Mouse (Mus musculus): ENCODE data around the gene Trpv3.

Trpv3 gene

DNA sequence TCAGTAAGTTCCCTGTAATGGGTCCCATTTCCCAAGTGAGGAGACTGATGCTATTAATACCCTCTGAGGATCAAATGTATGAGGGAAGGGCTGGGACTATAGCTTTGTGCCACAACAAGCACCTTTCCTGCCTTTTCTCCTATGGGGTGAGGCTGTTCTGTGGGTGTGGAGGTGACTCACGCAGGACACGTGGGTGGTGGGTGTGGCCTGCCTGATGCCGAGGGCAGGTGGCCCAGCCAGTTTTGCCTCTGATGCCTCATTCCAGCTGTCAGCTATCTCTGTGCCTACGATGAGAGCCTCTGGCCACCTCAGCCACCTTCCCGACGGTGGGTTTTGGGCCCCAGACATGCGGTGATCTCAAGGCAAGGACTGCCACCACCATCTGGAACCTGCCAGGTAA is at the start of gene Trpv3:
Trpv3 (plus strand) TSS at position 122 of the 400 bp plus-strand sequence.
- no peak for DNase-seq (ENCODE audit: low read depth, low spot score)

DNA sequence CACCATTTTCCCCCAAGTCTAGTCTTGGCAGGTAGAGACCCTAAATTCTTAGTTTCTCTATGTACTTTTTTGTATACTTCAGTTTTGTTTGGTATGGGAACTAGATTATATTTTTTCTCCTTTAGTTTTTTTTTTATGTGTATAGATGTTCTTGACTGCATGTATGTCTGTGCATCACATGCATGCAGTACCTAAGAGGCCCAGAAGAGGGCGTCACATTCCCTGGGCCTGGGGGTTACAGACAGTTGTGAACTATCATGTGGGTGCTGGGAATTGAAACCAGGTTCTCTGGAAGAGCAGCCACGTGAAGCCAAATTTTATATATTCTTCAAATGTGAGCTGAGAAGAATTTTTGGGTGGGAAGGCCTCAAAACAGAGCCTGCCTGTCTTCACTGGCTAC is 47.5 kb upstream of the Trpv3 start:
- DNase-seq (ENCODE audit: low read depth, low spot score) = no peak

- no peak for DNase-seq (ENCODE audit: low read depth, low spot score)
Observed at GRCm38 (mm10) chr11:73220651-73221050, 46.5 kb upstream of the Trpv3 start.

- DNase-seq (ENCODE audit: low read depth, low spot score) = no peak
Observed at GRCm38 (mm10) chr11:73222846-73223245, 44.3 kb upstream of the Trpv3 start.

GRCm38 (mm10) chr11:73223966-73224365 is 43.2 kb upstream of the Trpv3 start:
- DNase-seq (ENCODE audit: low read depth, low spot score) = no peak

DNA sequence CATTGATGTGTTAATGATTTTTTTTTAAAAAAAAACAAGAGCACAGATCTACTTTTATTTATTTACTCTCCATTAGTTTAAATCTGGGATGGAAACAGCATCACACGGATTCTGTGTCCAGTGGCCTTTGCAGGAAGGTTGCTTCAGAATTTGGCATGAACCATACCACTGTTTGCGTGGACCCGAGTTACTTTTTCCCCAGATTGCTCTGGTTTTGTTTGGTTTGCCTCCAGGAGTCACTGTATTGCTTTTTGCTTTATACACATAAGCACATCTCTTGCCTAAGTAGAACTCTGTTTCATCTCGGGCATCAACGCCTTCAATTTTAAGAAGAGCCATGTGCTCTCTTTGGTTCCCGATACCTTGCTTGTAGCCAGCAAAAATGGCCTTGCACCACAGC is 41.3 kb upstream of the Trpv3 start:
- no peak for DNase-seq (ENCODE audit: low read depth, low spot score)

- no peak for DNase-seq (ENCODE audit: low read depth, low spot score)
Observed at GRCm38 (mm10) chr11:73228881-73229280, 38.3 kb upstream of the Trpv3 start.

DNA sequence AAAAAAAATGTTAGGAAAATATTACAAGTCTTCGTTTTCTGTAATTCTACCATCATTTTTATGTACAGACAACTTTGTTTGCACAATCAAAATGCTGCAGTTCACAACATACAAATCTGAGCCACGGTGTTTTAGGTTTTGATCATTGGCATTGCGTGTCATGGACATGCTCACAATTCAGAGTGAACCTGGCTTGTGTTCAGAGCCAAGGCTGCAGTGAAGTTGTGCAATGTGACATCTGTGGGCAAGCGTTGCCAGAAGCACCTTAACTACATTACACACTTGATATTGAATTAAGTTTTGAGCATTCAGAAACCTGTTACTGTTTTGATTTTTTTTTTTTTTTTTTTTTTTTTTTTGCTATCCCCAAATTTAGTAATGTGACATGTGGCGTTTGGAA is 37.1 kb upstream of the Trpv3 start:
- DNase-seq (ENCODE audit: low read depth, low spot score) = no peak

- peak; percentile 4 for DNase-seq (ENCODE audit: low read depth, low spot score)
Observed at GRCm38 (mm10) chr11:73232513-73232912, 34.7 kb upstream of the Trpv3 start.

DNA sequence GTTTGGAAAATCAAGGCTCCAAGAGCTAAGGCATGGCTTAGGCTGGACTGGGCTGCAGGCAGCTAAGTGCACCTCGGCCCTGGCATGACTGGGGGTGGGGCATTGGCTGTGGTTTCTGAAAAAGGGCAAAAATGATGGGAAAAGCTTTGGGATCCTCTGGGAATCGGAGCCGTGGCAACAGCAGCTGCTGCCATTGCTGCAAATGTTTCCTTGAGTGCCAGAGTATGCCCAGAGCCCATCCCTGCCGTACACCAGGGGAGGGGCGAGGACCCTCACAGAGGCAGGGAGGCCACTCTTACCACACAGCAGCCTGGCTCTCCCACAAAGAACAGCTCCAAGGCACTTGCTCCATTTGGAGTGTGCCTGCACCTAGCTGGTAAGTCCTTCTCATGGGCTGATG is 33.2 kb upstream of the Trpv3 start, which contains the start of gene Trpv1:
Trpv1 (plus strand) TSS at position 301 of the 400 bp plus-strand sequence.
- no peak for DNase-seq (ENCODE audit: low read depth, low spot score)

GRCm38 (mm10) chr11:73235990-73236701 is 31.0 kb upstream of the Trpv3 start:
- DNase-seq (ENCODE audit: low read depth, low spot score) = no peak

- no peak for DNase-seq (ENCODE audit: low read depth, low spot score)
Observed at GRCm38 (mm10) chr11:73236731-73237130, 30.5 kb upstream of the Trpv3 start.

GRCm38 (mm10) chr11:73242199-73242598 is 25.0 kb upstream of the Trpv3 start:
- no peak for DNase-seq (ENCODE audit: low read depth, low spot score)

- DNase-seq (ENCODE audit: low read depth, low spot score) = no peak
Observed at GRCm38 (mm10) chr11:73242777-73243176, 24.4 kb upstream of the Trpv3 start.

- no peak for DNase-seq (ENCODE audit: low read depth, low spot score)
Observed at GRCm38 (mm10) chr11:73257362-73257945, 9.7 kb upstream of the Trpv3 start.

DNA sequence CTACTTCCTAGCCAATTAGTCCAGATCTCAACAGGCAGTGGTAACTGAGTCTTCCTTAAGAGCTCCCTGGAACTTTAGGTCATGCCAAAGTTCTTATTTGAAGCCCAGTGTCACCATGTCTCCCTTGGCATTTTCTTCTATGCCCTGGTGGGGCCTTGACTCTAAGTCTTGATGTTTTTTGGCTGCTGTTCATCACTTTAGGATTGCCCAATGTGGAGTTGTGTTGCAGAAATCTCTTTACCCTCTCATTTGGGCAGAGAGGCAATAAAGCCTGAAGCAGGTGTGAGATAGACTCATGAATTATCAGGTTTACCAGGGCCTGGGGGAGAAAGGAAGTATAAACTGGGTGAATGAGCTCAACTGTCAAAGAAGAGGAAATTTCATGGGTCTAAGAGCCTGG is 8.5 kb upstream of the Trpv3 start:
- DNase-seq (ENCODE audit: low read depth, low spot score) = no peak

- no peak for DNase-seq (ENCODE audit: low read depth, low spot score)
Observed at GRCm38 (mm10) chr11:73260457-73260856, 6.7 kb upstream of the Trpv3 start.

GRCm38 (mm10) chr11:73261385-73261784 is 5.8 kb upstream of the Trpv3 start:
- DNase-seq (ENCODE audit: low read depth, low spot score) = no peak

- DNase-seq (ENCODE audit: low read depth, low spot score) = no peak
Observed at GRCm38 (mm10) chr11:73274821-73275220, 7.6 kb downstream of the Trpv3 start.

DNA sequence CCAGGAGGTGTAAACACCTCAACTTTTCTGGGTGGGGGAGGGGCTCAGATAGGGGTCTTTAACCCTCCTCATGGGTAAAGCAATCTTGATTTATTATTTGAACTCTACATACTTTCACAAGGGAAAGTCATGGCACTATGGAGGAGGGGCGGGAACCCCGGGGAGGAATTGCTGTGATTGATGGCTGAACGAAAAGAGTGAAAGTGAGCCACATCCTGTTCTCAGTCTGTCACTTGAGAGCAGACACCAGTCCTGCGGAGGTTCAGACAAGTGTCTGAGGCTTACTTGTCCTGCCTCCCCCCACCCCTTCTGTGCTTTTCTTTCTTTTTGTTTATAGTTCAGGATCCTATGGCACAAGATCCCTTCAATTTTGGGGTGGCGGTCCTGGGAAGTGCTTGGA is 13.5 kb downstream of the Trpv3 start:
- DNase-seq (ENCODE audit: low read depth, low spot score) = no peak

DNA sequence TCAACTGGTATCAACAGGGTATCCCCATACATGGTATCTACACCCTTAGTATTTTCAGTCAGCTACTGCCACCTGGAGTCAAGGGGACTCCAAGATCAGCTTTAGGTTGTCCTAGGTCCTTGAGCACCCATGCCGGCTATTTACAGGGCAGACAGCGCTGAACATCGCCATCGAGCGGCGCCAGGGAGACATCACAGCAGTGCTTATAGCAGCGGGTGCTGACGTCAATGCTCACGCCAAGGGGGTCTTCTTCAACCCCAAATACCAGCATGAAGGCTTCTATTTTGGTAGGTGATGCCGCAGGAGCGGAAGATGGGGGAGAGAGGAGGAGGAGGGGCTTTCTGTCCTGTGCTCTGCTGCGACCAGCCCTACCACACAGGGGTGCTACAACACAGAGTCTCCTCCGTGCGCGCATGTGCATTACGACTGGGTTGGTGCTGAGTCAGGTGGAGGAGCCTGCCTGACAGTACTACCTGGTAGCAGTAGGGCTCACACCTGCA is 14.4 kb downstream of the Trpv3 start:
- DNase-seq (ENCODE audit: low read depth, low spot score) = peak; percentile 83

DNA sequence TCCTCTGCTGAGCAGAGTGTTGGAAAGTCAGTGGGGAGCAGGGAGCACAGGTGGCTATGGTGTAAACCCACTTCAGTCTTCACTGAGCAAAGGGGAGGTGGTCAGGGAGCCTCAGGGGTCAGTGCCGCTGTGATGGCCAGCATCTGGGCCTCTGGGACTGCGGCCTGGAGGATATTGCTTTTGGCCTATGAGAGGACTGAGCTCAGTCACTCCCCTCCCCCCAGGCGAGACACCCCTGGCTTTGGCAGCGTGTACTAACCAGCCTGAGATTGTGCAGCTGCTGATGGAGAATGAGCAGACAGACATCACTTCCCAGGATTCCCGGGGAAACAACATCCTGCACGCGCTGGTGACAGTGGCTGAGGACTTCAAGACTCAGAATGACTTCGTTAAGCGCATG is 16.2 kb downstream of the Trpv3 start:
- DNase-seq (ENCODE audit: low read depth, low spot score) = no peak

DNA sequence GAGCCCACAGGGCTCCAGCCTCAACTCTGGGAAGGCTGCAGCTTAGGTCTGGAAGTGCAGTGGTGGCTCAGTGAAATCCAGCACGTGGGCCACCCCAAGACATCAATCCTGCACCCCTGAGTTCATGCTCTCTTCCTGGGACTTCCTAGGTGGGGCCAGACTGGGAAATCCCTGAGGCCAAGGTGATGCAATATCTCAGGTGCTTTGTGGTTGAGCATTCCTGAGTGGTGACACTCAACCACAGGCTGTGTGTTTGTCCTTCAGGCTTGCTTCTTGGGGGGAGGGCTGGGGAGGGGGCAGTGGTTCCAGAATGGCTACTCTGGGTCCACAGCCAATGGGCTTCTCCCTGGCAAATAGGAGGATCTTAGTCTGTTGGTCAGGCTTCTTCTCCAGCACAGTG is 16.7 kb downstream of the Trpv3 start:
- no peak for DNase-seq (ENCODE audit: low read depth, low spot score)
